Mouse (Mus musculus): Measurements from ENCODE around the gene Stk24.

Stk24 gene

GRCm38 (mm10) chr14:121379116-121379826 lies 540 bp downstream of the Stk24 start:
- no peak for DNase-seq (ENCODE audit: low read depth, low spot score)

GRCm38 (mm10) chr14:121378243-121379115 lies 1.3 kb downstream of the Stk24 start:
- DNase-seq (ENCODE audit: low read depth, low spot score) = no peak

GRCm38 (mm10) chr14:121376566-121376965 lies 3.2 kb downstream of the Stk24 start:
- no peak for DNase-seq (ENCODE audit: low read depth, low spot score)

- no peak for DNase-seq (ENCODE audit: low read depth, low spot score)
Measured at GRCm38 (mm10) chr14:121373901-121374300, 5.9 kb downstream of the Stk24 start.

GRCm38 (mm10) chr14:121373020-121373419 lies 6.8 kb downstream of the Stk24 start:
- no peak for DNase-seq (ENCODE audit: low read depth, low spot score)

- DNase-seq (ENCODE audit: low read depth, low spot score) = no peak
Measured at GRCm38 (mm10) chr14:121371911-121372820, 7.6 kb downstream of the Stk24 start.

- no peak for DNase-seq (ENCODE audit: low read depth, low spot score)
Measured at GRCm38 (mm10) chr14:121369385-121369784, 10.4 kb downstream of the Stk24 start.

GRCm38 (mm10) chr14:121368108-121368705 lies 11.6 kb downstream of the Stk24 start:
- DNase-seq (ENCODE audit: low read depth, low spot score) = no peak

GRCm38 (mm10) chr14:121365991-121366728 lies 13.7 kb downstream of the Stk24 start:
- DNase-seq (ENCODE audit: low read depth, low spot score) = no peak

GRCm38 (mm10) chr14:121365390-121365789 lies 14.4 kb downstream of the Stk24 start:
- DNase-seq (ENCODE audit: low read depth, low spot score) = no peak

GRCm38 (mm10) chr14:121364282-121364681 lies 15.5 kb downstream of the Stk24 start:
- DNase-seq (ENCODE audit: low read depth, low spot score) = no peak

- no peak for DNase-seq (ENCODE audit: low read depth, low spot score)
Measured at GRCm38 (mm10) chr14:121361319-121362114, 18.3 kb downstream of the Stk24 start.

GRCm38 (mm10) chr14:121359850-121360249 lies 20.0 kb downstream of the Stk24 start:
- no peak for DNase-seq (ENCODE audit: low read depth, low spot score)

- no peak for DNase-seq (ENCODE audit: low read depth, low spot score)
Measured at GRCm38 (mm10) chr14:121359015-121359414, 20.8 kb downstream of the Stk24 start.

GRCm38 (mm10) chr14:121358327-121358726 lies 21.5 kb downstream of the Stk24 start:
- no peak for DNase-seq (ENCODE audit: low read depth, low spot score)

- no peak for DNase-seq (ENCODE audit: low read depth, low spot score)
Measured at GRCm38 (mm10) chr14:121356336-121356862, 23.4 kb downstream of the Stk24 start.

- no peak for DNase-seq (ENCODE audit: low read depth, low spot score)
Measured at GRCm38 (mm10) chr14:121355732-121356131, 24.1 kb downstream of the Stk24 start.

- DNase-seq (ENCODE audit: low read depth, low spot score) = no peak
Measured at GRCm38 (mm10) chr14:121353648-121354377, 26.0 kb downstream of the Stk24 start.

- no peak for DNase-seq (ENCODE audit: low read depth, low spot score)
Measured at GRCm38 (mm10) chr14:121352744-121353143, 27.1 kb downstream of the Stk24 start.

All from embryo, embryonic 11.5 days (tissue).